Mouse (Mus musculus) CH12.LX (cell line): Measurements from ENCODE around the gene Fgfr2. TPM values are rescaled to one million over a fixed set of nuclear protein-coding genes. Genes with fewer than 3 reads are reported as not detected.

Experiments
- DNase-seq: peaks from one replicate; pipeline ENCODE4 v3.0.0-alpha.2; 2013; ENCODE audit errors: extremely low read depth
- H3K27ac ChIP-seq: 2 replicates; pipeline ENCODE4 v1.5.1; 2012; ENCODE audit warnings: low read depth, mild to moderate bottlenecking, control low read depth, moderate library complexity; ENCODE audit not compliant: insufficient read depth
- H3K27me3 ChIP-seq: replicated peaks from 2 replicates; pipeline ENCODE3; 2012; ENCODE audit warnings: inconsistent platforms
- H3K36me3 ChIP-seq, 2 experiments: replicated peaks in 1 of 2; 2 replicates each; pipeline versions ENCODE3 to v1.6.1; 2012; ENCODE audit warnings: inconsistent platforms in 1 of 2, low read length in 1 of 2, mild to moderate bottlenecking in 1 of 2, mixed read lengths in 1 of 2, moderate library complexity in 1 of 2; ENCODE audit not compliant: control insufficient read depth in 1 of 2, insufficient read depth in 1 of 2
- H3K4me1 ChIP-seq, 2 experiments: 2 replicates each; pipeline ENCODE4 v1.6.1; 2012; ENCODE audit warnings: inconsistent platforms in 1 of 2, moderate library complexity in 1 of 2; ENCODE audit not compliant: insufficient read depth in 2 of 2, control insufficient read depth in 1 of 2
- H3K4me2 ChIP-seq: 2 replicates; pipeline ENCODE4 v1.6.1; 2012; ENCODE audit warnings: low read depth, mild to moderate bottlenecking, control low read depth; ENCODE audit not compliant: poor library complexity, insufficient read depth, severe bottlenecking
- H3K4me3 ChIP-seq, 3 experiments: fragments of 150-350 bp in 1 of 3; sonication (generic) in 1 of 3; replicated peaks in 1 of 3; 2 replicates each; pipeline versions ENCODE3 to v1.5.1; 2011 to 2012; ENCODE audit warnings: low read depth in 2 of 3, low read length in 2 of 3, mild to moderate bottlenecking in 2 of 3, moderate library complexity in 2 of 3, control low read depth in 1 of 3, improper control_type of control experiment in 1 of 3, inconsistent platforms in 1 of 3, mixed read lengths in 1 of 3; ENCODE audit not compliant: poor library complexity in 1 of 3
- H3K79me2 ChIP-seq: replicated peaks from 2 replicates; pipeline ENCODE4 v1.6.1; 2012; ENCODE audit warnings: mild to moderate bottlenecking, moderate library complexity; ENCODE audit not compliant: control insufficient read depth, poor library complexity, insufficient read depth, severe bottlenecking; ENCODE audit errors: extremely low read depth
- H3K9ac ChIP-seq: 2 replicates; pipeline ENCODE4 v1.6.1; 2012; ENCODE audit warnings: low read depth, mild to moderate bottlenecking, control low read depth, moderate library complexity; ENCODE audit not compliant: insufficient read depth
- H3K9me3 ChIP-seq: replicated peaks from 2 replicates; pipeline ENCODE3; 2012; ENCODE audit warnings: low read length, inconsistent platforms, mixed read lengths
- CTCF ChIP-seq, 2 experiments: IDR thresholded peaks in 1 of 2; conservative IDR thresholded peaks in 1 of 2; 2 replicates each; pipeline ENCODE4 v1.5.1; 2011 to 2012; ENCODE audit warnings: low read depth in 2 of 2, low read length in 2 of 2, improper control_type of control experiment in 1 of 2, inconsistent platforms in 1 of 2, mild to moderate bottlenecking in 1 of 2, moderate library complexity in 1 of 2
- E2F4 ChIP-seq: IDR thresholded peaks from 2 replicates; pipeline ENCODE4 v1.6.1; 2011; ENCODE audit warnings: low read depth, low read length, improper control_type of control experiment; ENCODE audit not compliant: insufficient replicate concordance
- ELF1 ChIP-seq: IDR thresholded peaks from 2 replicates; pipeline ENCODE4 v1.6.1; 2014; ENCODE audit warnings: low read depth, mild to moderate bottlenecking, inconsistent platforms, low read length, improper control_type of control experiment
- EP300 ChIP-seq: IDR thresholded peaks from 2 replicates; pipeline ENCODE4 v1.6.1; 2011; ENCODE audit warnings: low read length, improper control_type of control experiment
- HCFC1 ChIP-seq: IDR thresholded peaks from 2 replicates; pipeline ENCODE4 v1.6.1; 2012; ENCODE audit warnings: low read depth, mild to moderate bottlenecking, inconsistent platforms, low read length, improper control_type of control experiment
- IRF4 ChIP-seq: IDR thresholded peaks from 2 replicates; pipeline ENCODE4 v1.6.1; 2014; ENCODE audit warnings: low read depth, mild to moderate bottlenecking, inconsistent platforms, low read length, improper control_type of control experiment
- MAFK ChIP-seq: IDR thresholded peaks from 2 replicates; pipeline ENCODE4 v1.6.1; 2011; ENCODE audit warnings: low read length, improper control_type of control experiment; ENCODE audit not compliant: insufficient replicate concordance
- MXI1 ChIP-seq: IDR thresholded peaks from 2 replicates; pipeline ENCODE4 v1.6.1; 2011; ENCODE audit warnings: mild to moderate bottlenecking, low read depth, low read length, improper control_type of control experiment
- NELFE ChIP-seq: IDR thresholded peaks from 2 replicates; pipeline ENCODE4 v1.6.1; 2011; ENCODE audit warnings: low read depth, low read length, improper control_type of control experiment
- PAX5 ChIP-seq: IDR thresholded peaks from 2 replicates; pipeline ENCODE4 v1.6.1; 2012; ENCODE audit warnings: low read length, inconsistent platforms, mixed read lengths
- POLR2A ChIP-seq: IDR thresholded peaks from 2 replicates; pipeline ENCODE4 v1.6.1; 2011; ENCODE audit warnings: low read depth, mild to moderate bottlenecking, improper control_type of control experiment, low read length
- RCOR1 ChIP-seq: conservative IDR thresholded peaks from 2 replicates; pipeline ENCODE4 v1.6.1; 2012; ENCODE audit warnings: low read depth, mild to moderate bottlenecking, inconsistent platforms, low read length, improper control_type of control experiment
- SIN3A ChIP-seq: IDR thresholded peaks from 2 replicates; pipeline ENCODE4 v1.6.1; 2012; ENCODE audit warnings: low read length, improper control_type of control experiment, inconsistent platforms
- UBTF ChIP-seq: IDR thresholded peaks from 2 replicates; pipeline ENCODE4 v1.6.1; 2012; ENCODE audit warnings: low read depth, mild to moderate bottlenecking, inconsistent platforms, low read length, improper control_type of control experiment, moderate library complexity
- ZC3H11A ChIP-seq: IDR thresholded peaks from 2 replicates; pipeline ENCODE4 v1.6.1; 2012; ENCODE audit warnings: low read depth, mild to moderate bottlenecking, inconsistent platforms, low read length, improper control_type of control experiment
- ZNF384 ChIP-seq: IDR thresholded peaks from 2 replicates; pipeline ENCODE4 v1.6.1; 2012; ENCODE audit warnings: low read depth, low read length, improper control_type of control experiment, inconsistent platforms
- dilution Hi-C: fragments of 300-500 bp; cut with MboI; formaldehyde crosslinking; loops from 2 replicates; pipeline ENCODE4 v1.14.3; 2020; ENCODE audit warnings: low sequenced_read_pairs; ENCODE audit not compliant: extremely low pct_unique_long_range_greater_than_20kb, extremely low pct_ligation_motif_present
- in situ Hi-C: fragments of 300-500 bp; cut with MboI; formaldehyde crosslinking; loops from 3 replicates; pipeline ENCODE4 v1.14.3; 2019; ENCODE audit warnings: low sequenced_read_pairs, low pct_ligation_motif_present, low pct_unique_long_range_greater_than_20kb, mixed read lengths
- polyA plus RNA-seq: library from polyadenylated mRNA; unstranded; fragments of >175 nt; gene quantifications from 2 replicates; pipeline ENCODE4 v1.2.1, GENCODE M21; 2012; ENCODE audit warnings: low read depth; ENCODE audit not compliant: insufficient read length
- total RNA-seq, 2 experiments: library from RNA; depleted of rRNA; stranded (reverse); fragments of 300-350 nt in 1 of 2; fragments of >200 nt in 1 of 2; gene quantifications; 2 replicates each; pipeline ENCODE4 v1.2.3; 2012 to 2014

The Fgfr2 gene
- total and polyA plus RNA-seq, 3 experiments, result not detected

- H3K4me2 ChIP-seq, result no peak overlapping the region
- H3K4me1 ChIP-seq, result peaks cover 9 to 17% of the 10 kb centered on the region in 2 experiments; a peak in 3 of 4 replicates
- no peak overlapping the region for H3K9ac ChIP-seq
- in situ Hi-C loops (no loop called here), dilution Hi-C loops (no loop called here)
- H3K36me3 ChIP-seq, result no peaks in the 10 kb centered on the region
- H3K4me3 ChIP-seq, result no peak overlapping the region
- no peaks in the 10 kb centered on the region for H3K79me2 ChIP-seq
- H3K27me3 ChIP-seq, result peaks cover 21% of the 10 kb centered on the region
- TF ChIP-seq IRF4, result no peak
- 0 out of 2 replicates have a peak, but pooled peaks have one; percentile 58 for TF ChIP-seq MAFK
- DNase-seq, result no peak
- no peak overlapping the region for H3K27ac ChIP-seq
- H3K9me3 ChIP-seq, result no peaks in the 10 kb centered on the region
Observed at GRCm38 (mm10) chr7:132325549-132326331, 797.4 kb downstream of the Fgfr2 start.

- H3K4me1 ChIP-seq, result peaks cover 9 to 17% of the 10 kb centered on the region in 2 experiments; a peak in 3 of 4 replicates
- peaks cover 13% of the 10 kb centered on the region for H3K27me3 ChIP-seq
- H3K4me3 ChIP-seq, result no peak overlapping the region
- no peak overlapping the region for H3K27ac ChIP-seq
- no peaks in the 10 kb centered on the region for H3K9me3 ChIP-seq
- DNase-seq, result peak; percentile 77
- in situ Hi-C loops, result no loop called here
- dilution Hi-C loops, result no loop called here
- TF ChIP-seq RCOR1 (no peak), E2F4 (no peak), EP300 (peak; percentile 75), ZC3H11A (no peak), PAX5 (no peak), POLR2A (peak; percentile 25; the same call in 1 of the 2 replicates), CTCF (conservative IDR thresholded peaks at IDR 0.05 in 1 of 2, IDR thresholded peaks at IDR 0.05 in 1 of 2; ENCODE audit: low read depth in 2 of 2, low read length in 2 of 2) (no peak), ZNF384 (no peak), UBTF (no peak), HCFC1 (peak; percentile 51; the same call in 1 of the 2 replicates), ELF1 (peak; percentile 85), IRF4 (peak; percentile 58; the same call in 1 of the 2 replicates), SIN3A (0 out of 2 replicates have a peak, but pooled peaks have one; percentile 26), MXI1 (peak; percentile 1; the same call in 1 of the 2 replicates), NELFE (0 out of 2 replicates have a peak, but pooled peaks have one; percentile 14)
- TF ChIP-seq, all 38 proteins: peak for 8
- Histone ChIP-seq H3K4me2 (peak overlapping the region; percentile 30), H3K79me2 (no peaks in the 10 kb centered on the region), H3K9ac (no peak overlapping the region), H3K36me3 (no peaks in the 10 kb centered on the region)
Observed at GRCm38 (mm10) chr7:132323430-132323829, 799.7 kb downstream of the Fgfr2 start.
